Mouse (Mus musculus) heart, postnatal 36 days (tissue): ENCODE results near the gene Pnma3. TPM values are rescaled to one million over a fixed set of nuclear protein-coding genes. Genes with fewer than 3 reads are reported as not detected.
A peak's percentile ranks its signal among the peaks of the same experiment; 100 is the strongest.
"Not testable (repeated sequence)": the region's sequence is repeated elsewhere in the genome, so short reads cannot be mapped to it uniquely, and the experiment has no call there.

ENCODE experiments used
- DNase-seq, 2 experiments: peaks; one replicate each; pipeline ENCODE4 v3.0.0; 2021 to 2022
- intact Hi-C: fragments of 180-260 bp; cut with DNase I; formaldehyde crosslinking; loops from one replicate; pipeline ENCODE4 v1.15.1; 2025
- total RNA-seq, 2 experiments: library from RNA; stranded (reverse); gene quantifications; 2 replicates each; pipeline ENCODE4 v1.2.3; 2021

The Pnma3 gene
- total RNA-seq: not detected

- intact Hi-C loops: no loop called here
Measured at GRCm38 (mm10) chrX:73064415-73064793, at the start of gene Pnma3. Gene Pnma3, plus strand, starts transcription at chrX:73064787.

GRCm38 (mm10) chrX:73037003-73037402 lies 27.6 kb upstream of the Pnma3 start, which contains the start of gene Pnma5:
Gene Pnma5, minus strand, starts transcription at chrX:73037103.
- intact Hi-C loops: no loop called here
- DNase-seq: no peak

More at GRCm38 (mm10) chrX:73064415-73064793, at the start of gene Pnma3:
- DNase-seq: no peak

GRCm38 (mm10) chrX:73038831-73039230 lies 25.8 kb upstream of the Pnma3 start:
- no peak for DNase-seq
- intact Hi-C loops: no loop called here

GRCm38 (mm10) chrX:73039666-73040065 lies 24.9 kb upstream of the Pnma3 start:
- intact Hi-C loops: no loop called here
- DNase-seq: no peak

- intact Hi-C loops: loop anchor here (2.0 to 5.0 kb wide), 3 partner anchors 438 to 1358 kb away; no protein-coding TSS in a partner anchor
- peak; percentile 91 to 93 for DNase-seq
Measured at GRCm38 (mm10) chrX:73053860-73054563, 10.6 kb upstream of the Pnma3 start.

GRCm38 (mm10) chrX:73061528-73061927 lies 3.1 kb upstream of the Pnma3 start:
- intact Hi-C loops: no loop called here
- no peak for DNase-seq

GRCm38 (mm10) chrX:73062323-73062722 lies 2.3 kb upstream of the Pnma3 start:
- DNase-seq: no peak
- intact Hi-C loops: no loop called here

- intact Hi-C loops: no loop called here
- DNase-seq: no peak
Measured at GRCm38 (mm10) chrX:73063512-73064414, 824 bp upstream of the Pnma3 start.

GRCm38 (mm10) chrX:73066765-73067312 lies 2.3 kb downstream of the Pnma3 start:
- intact Hi-C loops: not testable (repeated sequence)

GRCm38 (mm10) chrX:73082267-73083055 lies 17.9 kb downstream of the Pnma3 start, which contains the start of gene Xlr4a:
Gene Xlr4a, minus strand, starts transcription at chrX:73082478.
- intact Hi-C loops, DNase-seq: not testable (repeated sequence)

More at GRCm38 (mm10) chrX:73066765-73067312, 2.3 kb downstream of the Pnma3 start:
- not testable (repeated sequence) for DNase-seq

- intact Hi-C loops, DNase-seq: not testable (repeated sequence)
Measured at GRCm38 (mm10) chrX:73096941-73097508, 32.4 kb downstream of the Pnma3 start, which contains the start of gene Xlr3a. Gene Xlr3a, minus strand, starts transcription at chrX:73097095.

- intact Hi-C loops, DNase-seq: not testable (repeated sequence)
Measured at GRCm38 (mm10) chrX:73116747-73117146, 52.2 kb downstream of the Pnma3 start, which contains the start of gene Gm14685. Gene Gm14685, plus strand, starts transcription at chrX:73117047.

Other genes with a start within 250 kb of the Pnma3 start
- gene Gabrq, start 239.6 kb upstream of the Pnma3 start, total RNA-seq: under 1 TPM in 1 of 2 experiments, not detected in 1; 0.08 TPM
- 10 to 100 TPM; 29.2 to 29.6 TPM for gene Cetn2, start 146.4 kb upstream of the Pnma3 start, total RNA-seq
- gene Nsdhl, start 146.2 kb upstream of the Pnma3 start, total RNA-seq: 1 to 10 TPM; 4.1 to 5.1 TPM
- 1 to 10 TPM; 1.6 to 2.6 TPM for gene Zfp185, start 77.4 kb upstream of the Pnma3 start, total RNA-seq
- gene Pnma5, start 27.7 kb upstream of the Pnma3 start, total RNA-seq: not detected
- gene Xlr4a, start 17.7 kb downstream of the Pnma3 start, total RNA-seq: 1 to 10 TPM; 1.7 to 4.3 TPM
- gene Xlr3a, start 32.3 kb downstream of the Pnma3 start, total RNA-seq: under 1 TPM; 0.19 to 0.76 TPM
- not detected for gene Gm14685, start 52.3 kb downstream of the Pnma3 start, total RNA-seq
- gene Xlr5b, start 84.0 kb downstream of the Pnma3 start, total RNA-seq: not detected
- not detected for gene DXBay18, start 84.7 kb downstream of the Pnma3 start, total RNA-seq
- not detected for gene Spin2d, start 112.2 kb downstream of the Pnma3 start, total RNA-seq
- gene Xlr3b, start 127.4 kb downstream of the Pnma3 start, total RNA-seq: 1 to 10 TPM in 1 of 2 experiments, under 1 TPM in 1; 0.53 to 1.7 TPM
- gene Xlr4b, start 149.5 kb downstream of the Pnma3 start, total RNA-seq: 1 to 10 TPM in 1 of 2 experiments, under 1 TPM in 1; 0.42 to 2.5 TPM
- 1 to 10 TPM; 6.6 to 7.5 TPM for gene F8a, start 163.5 kb downstream of the Pnma3 start, total RNA-seq
- gene Xlr4c, start 178.3 kb downstream of the Pnma3 start, total RNA-seq: not detected
- gene Xlr3c, start 200.6 kb downstream of the Pnma3 start, total RNA-seq: not detected
- not detected for gene Xlr5a, start 228.2 kb downstream of the Pnma3 start, total RNA-seq
- not detected for gene Xlr5c, start 228.2 kb downstream of the Pnma3 start, total RNA-seq